Mouse (Mus musculus) mouse embryonic stem cell (cell line): ENCODE measurements around the gene Npc1l1.

Experiments
- in situ Hi-C, 2 experiments: fragments of 300-500 bp; cut with MboI; formaldehyde crosslinking; loops; 1 replicate in 1 of 2; 3 replicates in 1 of 2; pipeline ENCODE4 v1.14.3; 2019 to 2020; ENCODE audit warnings: low sequenced_read_pairs in 2 of 2, low pct_unique_long_range_greater_than_20kb in 1 of 2, mixed read lengths in 1 of 2; ENCODE audit not compliant: unreplicated experiment in 1 of 2

Gene Npc1l1

DNA sequence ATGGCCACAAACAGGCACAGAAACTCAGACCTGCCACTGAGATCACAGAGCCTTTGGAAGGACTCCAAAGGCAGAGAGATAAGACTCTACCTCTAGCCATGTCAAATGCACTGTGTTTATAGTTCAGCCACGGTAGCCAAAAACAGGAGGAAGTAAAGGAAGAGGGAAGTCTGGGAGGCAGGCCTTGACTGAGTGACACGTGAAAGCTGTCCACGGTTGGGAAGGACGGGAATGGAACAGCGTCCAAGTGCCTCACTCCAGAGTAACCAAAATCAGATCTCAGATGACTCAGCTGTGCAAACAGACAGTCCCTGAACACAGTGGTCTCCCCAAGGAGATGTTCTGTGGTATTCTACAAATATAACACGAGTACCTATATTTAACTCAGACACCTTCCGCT lies 55.2 kb downstream of the Npc1l1 start:
- in situ Hi-C loops, result no loop called here

DNA sequence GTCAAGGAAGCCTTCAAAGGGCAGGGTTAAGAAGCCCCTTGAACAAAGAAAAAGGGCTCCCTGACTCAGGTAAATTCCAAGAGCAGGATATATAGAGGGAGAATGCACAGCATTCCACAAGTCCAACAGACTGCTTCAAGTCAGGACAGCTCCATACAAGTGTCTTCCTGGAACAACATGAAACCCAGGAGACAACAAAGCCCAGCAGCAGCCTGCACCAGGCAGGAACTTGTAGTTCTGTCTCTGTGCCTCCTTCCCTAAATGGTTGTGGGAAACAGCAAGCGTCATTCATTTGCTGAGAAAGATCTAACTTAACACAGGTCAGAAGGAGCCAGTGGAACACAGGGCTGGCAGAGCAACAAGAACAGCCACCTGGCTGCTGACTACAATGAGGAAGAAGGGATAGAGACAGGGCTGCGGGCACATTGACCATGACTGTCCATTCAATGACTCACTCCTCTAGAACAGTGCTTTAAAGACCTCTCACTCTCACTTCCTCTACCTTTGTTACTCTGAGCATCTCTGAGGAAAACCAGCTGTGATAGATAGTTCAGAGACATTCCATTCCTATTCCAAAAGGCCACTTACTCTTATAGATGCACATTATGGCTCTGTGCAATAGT lies 60.8 kb downstream of the Npc1l1 start:
- in situ Hi-C loops, result loop anchor here in 1 of 2 experiments (5.0 kb wide), 1 partner anchor 47 kb away; no protein-coding TSS in a partner anchor

DNA sequence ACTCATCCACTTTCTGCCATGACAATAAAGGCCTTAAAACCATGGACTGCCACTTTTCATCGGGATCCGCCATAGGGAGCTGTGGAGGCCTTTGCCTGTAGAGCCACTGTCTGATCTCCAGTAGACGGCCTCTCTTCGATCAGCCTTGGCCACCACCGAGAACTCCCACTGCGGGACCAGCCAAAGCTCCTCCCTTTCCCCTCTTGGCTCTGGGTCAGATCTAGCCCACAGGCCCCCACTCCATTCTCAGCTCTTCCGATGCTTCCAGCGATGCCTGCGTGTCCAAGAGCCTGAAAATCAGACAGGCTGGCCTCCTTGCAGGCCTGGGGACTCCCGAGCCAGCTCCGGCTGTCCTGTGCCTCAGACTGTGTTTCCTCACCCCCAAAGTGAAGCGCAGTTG lies 63.6 kb downstream of the Npc1l1 start:
- in situ Hi-C loops, result loop anchor here in 1 of 2 experiments (5.0 kb wide), 1 partner anchor 44 kb away; no protein-coding TSS in a partner anchor

- in situ Hi-C loops, result loop anchor here in 1 of 2 experiments (5.0 kb wide), 1 partner anchor 43 kb away; no protein-coding TSS in a partner anchor
Observed at GRCm38 (mm10) chr11:6165391-6166081, 64.4 kb downstream of the Npc1l1 start.

DNA sequence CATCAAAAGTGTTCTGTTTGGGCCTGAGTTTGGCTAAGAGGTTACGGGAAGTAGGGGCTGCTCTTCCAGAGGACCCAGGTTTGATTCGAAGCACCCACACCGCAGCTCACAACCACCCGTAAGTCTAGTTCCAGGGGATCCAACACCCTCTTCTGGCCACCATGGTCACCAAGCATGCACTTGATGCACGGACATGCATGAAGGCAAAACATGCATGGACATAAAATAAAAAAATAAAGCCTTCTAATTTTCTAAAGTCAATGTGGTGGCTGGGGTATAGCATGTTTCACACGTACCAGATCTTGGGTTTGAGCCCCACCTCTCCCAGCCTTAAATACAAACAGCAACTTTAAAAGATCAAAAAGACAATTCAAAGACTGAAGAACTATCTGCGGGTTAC lies 65.2 kb downstream of the Npc1l1 start:
- in situ Hi-C loops, result loop anchor here in 1 of 2 experiments (5.0 kb wide), 1 partner anchor 42 kb away; no protein-coding TSS in a partner anchor

GRCm38 (mm10) chr11:6163706-6164105 lies 66.2 kb downstream of the Npc1l1 start:
- in situ Hi-C loops, result no loop called here

DNA sequence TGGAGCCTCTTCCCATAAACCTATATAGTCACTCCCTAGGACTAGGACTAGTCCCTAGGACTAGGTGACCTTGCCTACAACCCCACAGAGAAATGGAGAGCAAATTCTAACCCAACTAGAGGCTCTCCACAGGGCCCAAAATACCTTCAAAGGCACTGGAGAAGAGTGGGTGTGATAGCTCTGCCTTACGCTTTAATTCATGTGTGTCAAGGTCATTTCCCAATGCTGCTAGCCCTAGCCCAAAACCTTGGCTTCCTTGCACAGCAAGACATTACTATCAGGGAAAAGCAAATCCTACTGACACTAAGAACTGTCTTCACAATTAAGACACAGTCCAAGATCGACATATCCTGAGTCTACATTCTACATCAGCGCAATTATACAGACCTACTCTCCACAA lies 66.9 kb downstream of the Npc1l1 start:
- in situ Hi-C loops, result no loop called here

GRCm38 (mm10) chr11:6161549-6161948 lies 68.4 kb downstream of the Npc1l1 start:
- in situ Hi-C loops, result no loop called here
